Mouse (Mus musculus): Measurements from ENCODE around the gene Olfr389.

DNA sequence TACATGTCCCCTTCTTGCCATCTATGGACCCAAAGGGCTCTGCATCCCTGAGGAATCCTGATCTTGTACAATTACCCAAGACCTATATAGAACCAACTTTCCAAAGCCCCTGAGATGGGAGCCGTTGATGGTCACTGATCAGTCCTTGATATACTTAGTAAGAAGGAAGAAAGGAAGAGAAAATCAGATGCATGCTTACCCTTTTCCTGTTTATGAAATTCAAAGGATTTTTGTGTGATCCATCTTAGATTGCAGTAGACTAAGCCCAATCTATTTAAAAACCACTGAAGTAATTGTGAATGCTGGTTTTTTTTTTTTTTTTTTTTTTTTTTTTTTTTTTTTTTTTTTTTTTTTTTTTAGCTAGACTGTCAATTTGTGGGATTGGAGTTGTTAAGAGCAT lies at the start of gene Olfr389:
- TF ChIP-seq POLR2A (IDR thresholded peaks at IDR 0.05; ENCODE audit: insufficient read depth, low read depth, low read length) = no peak
- TF ChIP-seq CTCF (IDR thresholded peaks at IDR 0.05; ENCODE audit: insufficient read depth, low read depth, low read length) = no peak

Data from olfactory bulb, adult 2 months (tissue).